Mouse (Mus musculus) stomach, postnatal 0 days (tissue): ENCODE measurements around the gene Smarcd3.

Source experiments
- CTCF ChIP-seq: IDR thresholded peaks from 2 replicates; pipeline ENCODE4 v1.5.1; 2016; ENCODE audit warnings: antibody characterized with exemption, low read depth, mild to moderate bottlenecking, moderate library complexity
- EP300 ChIP-seq: optimal IDR thresholded peaks from 2 replicates; pipeline ENCODE3; 2016; ENCODE audit warnings: antibody characterized with exemption

DNA sequence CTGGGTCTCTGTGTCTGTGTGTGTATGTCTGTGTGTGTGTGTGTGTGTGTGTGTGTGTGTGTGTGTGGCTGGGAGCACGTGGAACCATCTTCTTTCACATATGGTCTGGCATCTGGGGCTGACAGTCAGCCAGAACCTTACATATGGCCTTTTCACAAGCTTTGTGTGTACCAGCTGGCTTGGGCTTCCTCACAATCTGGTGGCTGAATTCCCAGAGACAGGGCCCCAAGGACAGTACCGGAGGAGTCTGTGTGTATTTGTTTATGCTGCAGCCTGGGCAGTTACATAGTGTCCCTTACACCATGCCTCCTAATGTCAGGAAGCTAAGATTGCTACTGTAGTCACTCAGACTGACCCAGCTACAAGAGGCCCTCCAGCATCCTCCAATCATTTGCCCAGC lies 32.9 kb upstream of the Smarcd3 start:
- TF ChIP-seq EP300 (no peak), CTCF (no peak)
